Mouse (Mus musculus): ENCODE measurements at regions not wholly inside any gene's neighbourhood (a gene's known extent, or its start where the extent isn't known, plus 50 kb on each side); places are given as distances from the start of the nearest gene placed in this dataset.

DNA sequence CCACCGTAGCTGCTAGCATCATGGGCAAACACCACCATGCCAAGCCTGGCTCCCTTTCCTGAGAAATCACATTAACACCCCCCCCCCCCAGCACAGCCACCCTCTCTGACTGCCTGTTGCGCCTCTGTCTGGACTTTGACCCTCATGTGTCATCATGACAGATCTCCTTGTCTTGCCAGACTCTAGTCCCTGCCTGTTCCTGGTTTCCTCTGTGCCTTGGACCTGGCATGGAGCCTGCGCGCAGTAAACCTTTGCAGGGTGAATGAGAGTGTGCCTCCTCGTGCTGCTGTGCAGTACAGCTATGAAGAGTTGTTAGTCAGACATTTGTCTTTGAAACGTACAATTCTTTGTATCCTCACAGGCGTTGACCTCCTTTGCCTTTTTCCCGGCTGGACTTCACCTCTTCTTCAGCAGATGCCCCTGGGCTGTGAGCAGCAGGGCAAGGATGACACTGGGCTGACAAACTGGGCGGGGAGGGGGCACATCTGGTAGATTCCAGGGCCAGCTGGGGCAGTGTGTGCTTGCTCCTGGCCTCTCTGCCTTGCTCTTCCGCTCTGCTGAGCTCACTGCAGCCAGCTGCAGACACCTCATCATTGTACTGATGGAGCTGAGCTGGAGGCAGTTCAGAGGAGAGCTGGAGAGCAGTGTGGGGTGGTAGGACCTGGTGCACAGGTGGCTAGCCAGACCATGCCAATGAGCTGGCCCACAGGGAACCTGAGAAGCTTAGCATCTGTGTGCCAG is 134.2 kb upstream of the Pja1 start:
- ATAC-seq: no peak
- 62% methylated on average over 10 of the region's 10 CpGs for WGBS

DNA sequence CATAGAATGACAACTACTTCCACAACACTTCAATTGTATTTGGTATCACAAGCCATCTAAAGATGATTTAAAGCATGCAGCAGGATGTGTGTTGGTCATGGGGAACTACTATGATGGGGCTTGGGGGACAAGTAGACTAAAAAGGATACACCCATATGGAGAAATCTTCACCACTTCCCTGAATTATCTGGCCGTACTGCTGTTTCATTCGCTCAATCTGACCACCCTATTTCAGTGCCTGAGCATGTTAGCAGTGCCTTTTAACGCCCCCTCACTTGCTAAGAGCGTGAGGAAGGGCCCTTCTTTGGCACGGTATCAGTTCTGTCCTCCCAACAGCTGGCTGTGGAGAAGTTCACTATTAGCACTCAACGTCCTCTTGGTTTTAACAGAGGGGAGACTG is 132.6 kb upstream of the Pja1 start:
- Histone ChIP-seq H3K27me3 (ENCODE audit: control insufficient read depth, insufficient read depth, low read depth, low read length) (peaks cover 5% of the 10 kb centered on the region), H3K36me3 (ENCODE audit: control insufficient read depth, insufficient read depth, low read length) (no peaks in the 10 kb centered on the region), H3K27ac (ENCODE audit: low read length) (no peak overlapping the region), H3K4me3 (ENCODE audit: low read depth, low read length) (no peak overlapping the region), H3K4me2 (ENCODE audit: low read length) (no peak overlapping the region), H3K4me1 (ENCODE audit: control insufficient read depth, insufficient read depth, low read length) (no peaks in the 10 kb centered on the region), H3K9ac (ENCODE audit: low read depth, low read length) (no peak overlapping the region), H3K9me3 (replicated peaks; ENCODE audit: control insufficient read depth, low read length, poor library complexity, severe bottlenecking) (no peaks in the 10 kb centered on the region)
- 82% methylated on average over 6 of the region's 6 CpGs for WGBS
- no peak for ATAC-seq

More for the DNA sequence above, 134.2 kb upstream of the Pja1 start:
- H3K36me3 ChIP-seq (ENCODE audit: control insufficient read depth, insufficient read depth, low read length): no peaks in the 10 kb centered on the region
- no peak overlapping the region for H3K27ac ChIP-seq (ENCODE audit: low read length)
- peaks cover 8% of the 10 kb centered on the region for H3K27me3 ChIP-seq (ENCODE audit: control insufficient read depth, insufficient read depth, low read depth, low read length)
- H3K4me1 ChIP-seq (ENCODE audit: control insufficient read depth, insufficient read depth, low read length): no peaks in the 10 kb centered on the region
- H3K4me2 ChIP-seq (ENCODE audit: low read length): no peak overlapping the region
- no peaks in the 10 kb centered on the region for H3K9me3 ChIP-seq (replicated peaks; ENCODE audit: control insufficient read depth, low read length, poor library complexity, severe bottlenecking)
- H3K9ac ChIP-seq (ENCODE audit: low read depth, low read length): no peak overlapping the region
- no peak overlapping the region for H3K4me3 ChIP-seq (ENCODE audit: low read depth, low read length)

- no peak for ATAC-seq
Measured at GRCm38 (mm10) chrX:99602268-99602885, 131.3 kb upstream of the Pja1 start.

DNA sequence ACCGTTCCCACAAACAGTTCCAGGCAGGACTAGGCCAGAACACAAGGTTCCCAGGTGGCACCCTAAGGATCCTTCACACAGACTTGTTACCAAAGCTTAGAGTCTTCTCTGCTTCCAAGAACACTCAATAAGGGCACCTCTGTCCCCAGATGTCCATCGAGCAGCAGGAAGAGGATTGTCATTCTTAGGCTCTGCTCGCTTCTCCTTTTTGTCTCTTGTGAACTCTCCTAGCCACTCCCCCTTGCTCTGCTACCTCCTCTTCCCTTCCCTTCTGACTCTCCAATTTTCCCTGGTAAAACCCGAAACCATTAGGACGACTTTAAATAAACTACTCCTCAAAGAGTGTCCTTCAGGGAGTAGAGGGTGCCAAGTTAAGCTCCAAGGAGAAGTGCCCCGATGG is 124.4 kb upstream of the Pja1 start:
- Histone ChIP-seq H3K27ac (ENCODE audit: low read length) (no peak overlapping the region), H3K9me3 (replicated peaks; ENCODE audit: control insufficient read depth, low read length, poor library complexity, severe bottlenecking) (no peaks in the 10 kb centered on the region), H3K4me3 (ENCODE audit: low read depth, low read length) (no peak overlapping the region), H3K36me3 (ENCODE audit: control insufficient read depth, insufficient read depth, low read length) (no peaks in the 10 kb centered on the region), H3K4me2 (ENCODE audit: low read length) (no peak overlapping the region), H3K27me3 (ENCODE audit: control insufficient read depth, insufficient read depth, low read depth, low read length) (peaks cover 9% of the 10 kb centered on the region), H3K4me1 (ENCODE audit: control insufficient read depth, insufficient read depth, low read length) (no peaks in the 10 kb centered on the region), H3K9ac (ENCODE audit: low read depth, low read length) (no peak overlapping the region)
- no peak for ATAC-seq
- WGBS: 85% methylated on average over 6 of the region's 6 CpGs

More at GRCm38 (mm10) chrX:99602268-99602885, 131.3 kb upstream of the Pja1 start:
- peaks cover 4% of the 10 kb centered on the region for H3K27me3 ChIP-seq (ENCODE audit: control insufficient read depth, insufficient read depth, low read depth, low read length)
- WGBS: 69% methylated on average over 12 of the region's 12 CpGs
- H3K36me3 ChIP-seq (ENCODE audit: control insufficient read depth, insufficient read depth, low read length): no peaks in the 10 kb centered on the region
- no peak overlapping the region for H3K9ac ChIP-seq (ENCODE audit: low read depth, low read length)
- no peak overlapping the region for H3K4me3 ChIP-seq (ENCODE audit: low read depth, low read length)
- H3K4me1 ChIP-seq (ENCODE audit: control insufficient read depth, insufficient read depth, low read length): no peaks in the 10 kb centered on the region
- no peaks in the 10 kb centered on the region for H3K9me3 ChIP-seq (replicated peaks; ENCODE audit: control insufficient read depth, low read length, poor library complexity, severe bottlenecking)
- no peak overlapping the region for H3K27ac ChIP-seq (ENCODE audit: low read length)
- no peak overlapping the region for H3K4me2 ChIP-seq (ENCODE audit: low read length)

GRCm38 (mm10) chrX:99593872-99594487 is 122.9 kb upstream of the Pja1 start:
- H3K9ac ChIP-seq (ENCODE audit: low read depth, low read length): no peak overlapping the region
- no peaks in the 10 kb centered on the region for H3K9me3 ChIP-seq (replicated peaks; ENCODE audit: control insufficient read depth, low read length, poor library complexity, severe bottlenecking)
- no peak overlapping the region for H3K27ac ChIP-seq (ENCODE audit: low read length)
- H3K4me3 ChIP-seq (ENCODE audit: low read depth, low read length): no peak overlapping the region
- WGBS: 18% methylated on average over 16 of the region's 28 CpGs
- no peaks in the 10 kb centered on the region for H3K4me1 ChIP-seq (ENCODE audit: control insufficient read depth, insufficient read depth, low read length)
- no peaks in the 10 kb centered on the region for H3K36me3 ChIP-seq (ENCODE audit: control insufficient read depth, insufficient read depth, low read length)
- no peak overlapping the region for H3K4me2 ChIP-seq (ENCODE audit: low read length)
- no peak for ATAC-seq
- H3K27me3 ChIP-seq (ENCODE audit: control insufficient read depth, insufficient read depth, low read depth, low read length): peaks cover 12% of the 10 kb centered on the region

- no peaks in the 10 kb centered on the region for H3K9me3 ChIP-seq (replicated peaks; ENCODE audit: control insufficient read depth, low read length, poor library complexity, severe bottlenecking)
- H3K9ac ChIP-seq (ENCODE audit: low read depth, low read length): no peak overlapping the region
- H3K27ac ChIP-seq (ENCODE audit: low read length): no peak overlapping the region
- no peak overlapping the region for H3K4me2 ChIP-seq (ENCODE audit: low read length)
- H3K4me1 ChIP-seq (ENCODE audit: control insufficient read depth, insufficient read depth, low read length): no peaks in the 10 kb centered on the region
- no peak for ATAC-seq
- 41% methylated on average over 11 of the region's 11 CpGs for WGBS
- H3K27me3 ChIP-seq (ENCODE audit: control insufficient read depth, insufficient read depth, low read depth, low read length): peaks cover 12% of the 10 kb centered on the region
- no peak overlapping the region for H3K4me3 ChIP-seq (ENCODE audit: low read depth, low read length)
- no peaks in the 10 kb centered on the region for H3K36me3 ChIP-seq (ENCODE audit: control insufficient read depth, insufficient read depth, low read length)
Measured at GRCm38 (mm10) chrX:99592980-99593379, 121.9 kb upstream of the Pja1 start.

GRCm38 (mm10) chrX:99587284-99587683 is 116.2 kb upstream of the Pja1 start:
- H3K4me3 ChIP-seq (ENCODE audit: low read depth, low read length): no peak overlapping the region
- 36% methylated on average over 2 of the region's 2 CpGs for WGBS
- no peaks in the 10 kb centered on the region for H3K4me1 ChIP-seq (ENCODE audit: control insufficient read depth, insufficient read depth, low read length)
- no peak for ATAC-seq
- H3K27ac ChIP-seq (ENCODE audit: low read length): no peak overlapping the region
- H3K36me3 ChIP-seq (ENCODE audit: control insufficient read depth, insufficient read depth, low read length): no peaks in the 10 kb centered on the region
- no peak overlapping the region for H3K9ac ChIP-seq (ENCODE audit: low read depth, low read length)
- H3K27me3 ChIP-seq (ENCODE audit: control insufficient read depth, insufficient read depth, low read depth, low read length): peaks cover 5% of the 10 kb centered on the region; the same call in 1 of the 2 replicates
- no peaks in the 10 kb centered on the region for H3K9me3 ChIP-seq (replicated peaks; ENCODE audit: control insufficient read depth, low read length, poor library complexity, severe bottlenecking)
- H3K4me2 ChIP-seq (ENCODE audit: low read length): no peak overlapping the region

GRCm38 (mm10) chrX:99586282-99586681 is 115.2 kb upstream of the Pja1 start:
- Histone ChIP-seq H3K9ac (ENCODE audit: low read depth, low read length) (no peak overlapping the region), H3K9me3 (replicated peaks; ENCODE audit: control insufficient read depth, low read length, poor library complexity, severe bottlenecking) (no peaks in the 10 kb centered on the region), H3K4me1 (ENCODE audit: control insufficient read depth, insufficient read depth, low read length) (no peaks in the 10 kb centered on the region), H3K27ac (ENCODE audit: low read length) (no peak overlapping the region), H3K27me3 (ENCODE audit: control insufficient read depth, insufficient read depth, low read depth, low read length) (peaks cover 2% of the 10 kb centered on the region; the same call in 1 of the 2 replicates), H3K4me3 (ENCODE audit: low read depth, low read length) (no peak overlapping the region), H3K4me2 (ENCODE audit: low read length) (no peak overlapping the region), H3K36me3 (ENCODE audit: control insufficient read depth, insufficient read depth, low read length) (no peaks in the 10 kb centered on the region)
- ATAC-seq: no peak
- WGBS: 65% methylated on average over 11 of the region's 11 CpGs

DNA sequence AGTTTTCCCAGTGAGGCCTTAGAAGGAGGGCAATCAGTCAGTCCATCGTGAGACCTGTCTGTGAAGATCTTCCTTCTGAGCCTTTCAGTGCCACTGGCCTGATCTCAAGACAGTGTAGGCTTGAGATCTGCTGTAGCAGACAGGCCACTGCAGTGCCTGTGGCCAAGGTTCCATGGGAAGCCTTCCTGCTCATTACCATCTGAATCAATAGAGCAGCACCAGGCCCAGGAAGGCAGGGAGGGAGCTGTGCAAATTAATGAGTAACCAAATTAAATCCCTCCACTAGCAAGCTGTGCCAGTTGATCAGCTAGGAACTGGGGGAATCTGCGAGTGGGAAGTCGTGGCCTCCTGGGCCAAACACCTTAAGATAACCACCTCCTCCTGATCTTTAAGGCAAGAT is 114.6 kb upstream of the Pja1 start:
- WGBS: 20% methylated on average over 3 of the region's 3 CpGs
- Histone ChIP-seq H3K27me3 (ENCODE audit: control insufficient read depth, insufficient read depth, low read depth, low read length) (peaks cover 2% of the 10 kb centered on the region), H3K27ac (ENCODE audit: low read length) (no peak overlapping the region), H3K9ac (ENCODE audit: low read depth, low read length) (no peak overlapping the region), H3K4me3 (ENCODE audit: low read depth, low read length) (no peak overlapping the region), H3K9me3 (replicated peaks; ENCODE audit: control insufficient read depth, low read length, poor library complexity, severe bottlenecking) (no peaks in the 10 kb centered on the region), H3K4me2 (ENCODE audit: low read length) (no peak overlapping the region), H3K4me1 (ENCODE audit: control insufficient read depth, insufficient read depth, low read length) (no peaks in the 10 kb centered on the region), H3K36me3 (ENCODE audit: control insufficient read depth, insufficient read depth, low read length) (no peaks in the 10 kb centered on the region)
- no peak for ATAC-seq

All from midbrain, embryonic 16.5 days (tissue).